Mouse (Mus musculus) gastrocnemius, postnatal 36 days (tissue): ENCODE results near the gene Castor2. TPM values are rescaled to one million over a fixed set of nuclear protein-coding genes. Genes with fewer than 3 reads are reported as not detected.

ENCODE experiments used
- DNase-seq, 2 experiments: peaks; one replicate each; pipeline ENCODE4 v3.0.0; 2022
- intact Hi-C: fragments of 180-260 bp; cut with DNase I; formaldehyde crosslinking; loops from one replicate; pipeline ENCODE4 v1.15.1; 2025
- long read RNA-seq, 2 experiments: library from polyadenylated mRNA; stranded (forward); transcript quantifications; one replicate each; pipeline ENCODE4 v2.0.0; 2021
- total RNA-seq, 2 experiments: library from RNA; stranded (reverse); gene quantifications; 2 replicates each; pipeline ENCODE4 v1.2.3; 2021

Castor2 gene
- 10 to 100 TPM; 37.2 to 47.7 TPM for total RNA-seq
- long read RNA-seq, experiment 1, full-length matches to known transcripts, result 2 of 25 reads
- long read RNA-seq, experiment 1, partial matches to known transcripts, result 0 of 25 reads
- long read RNA-seq, experiment 1, other reads (novel, unspliced or antisense), result 23 of 25 reads
- long read RNA-seq, experiment 2, full-length matches to known transcripts, result 2 of 34 reads
- long read RNA-seq, experiment 2, partial matches to known transcripts, result 0 of 34 reads
- long read RNA-seq, experiment 2, other reads (novel, unspliced or antisense), result 32 of 34 reads

DNA sequence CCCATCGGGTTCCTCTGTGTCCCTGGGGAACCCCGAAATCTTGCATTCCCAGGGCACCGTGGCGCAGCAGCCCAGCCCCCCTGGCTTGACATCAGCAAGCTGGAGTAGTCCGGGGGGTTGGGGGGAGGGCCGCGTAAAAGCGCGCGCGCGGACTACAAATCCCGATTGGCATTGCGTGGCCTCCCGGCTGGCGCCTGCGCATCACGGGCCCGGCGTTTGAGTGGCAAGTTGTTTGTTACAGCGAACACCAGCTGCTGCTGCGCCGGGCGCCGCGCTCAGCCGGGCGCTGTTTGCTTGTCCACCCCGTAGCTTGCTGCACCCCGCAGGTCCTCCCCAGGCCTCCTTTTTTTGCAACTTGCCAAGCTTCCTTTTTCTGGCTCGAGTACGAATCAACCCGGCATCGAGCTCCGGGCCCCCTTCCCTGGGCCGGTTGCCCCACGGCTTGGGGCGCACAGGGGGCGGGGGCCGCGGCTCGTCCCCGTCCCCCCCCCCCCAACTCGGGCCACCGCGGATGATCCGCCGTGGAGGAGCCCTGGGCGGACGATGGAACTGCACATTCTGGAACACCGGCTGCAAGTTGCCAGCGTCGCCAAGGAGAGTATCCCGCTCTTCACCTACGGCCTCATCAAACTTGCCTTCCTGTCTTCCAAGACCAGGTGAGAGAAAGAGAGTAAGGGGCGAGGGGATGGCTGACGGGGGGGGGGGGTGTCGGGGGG is at the start of gene Castor2:
TSS of gene Castor2 (plus strand) at position 216 of the 716 bp plus-strand sequence.
- peak; percentile 90 to 92 for DNase-seq
- intact Hi-C loops, result no loop called here

DNA sequence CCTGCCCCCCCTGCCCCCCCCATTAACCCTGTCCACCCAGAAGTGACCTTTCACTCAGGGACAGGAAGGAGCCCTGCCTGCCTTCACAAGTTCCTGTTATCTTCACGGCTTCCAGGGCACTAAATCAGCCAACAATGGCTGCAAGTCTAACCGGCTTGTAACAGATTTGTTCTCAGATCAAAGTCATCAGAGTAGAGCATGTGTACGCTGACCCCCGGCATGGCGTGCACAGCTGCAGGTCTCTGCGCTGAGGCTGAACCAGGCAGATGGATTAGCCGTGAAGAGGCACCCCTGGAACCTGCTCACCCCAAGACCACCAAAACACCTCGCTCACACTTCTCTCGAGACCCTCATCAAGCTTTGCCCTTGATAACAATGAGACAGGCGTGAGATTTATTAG is 48.8 kb upstream of the Castor2 start:
- intact Hi-C loops, result no loop called here
- DNase-seq, result no peak

DNA sequence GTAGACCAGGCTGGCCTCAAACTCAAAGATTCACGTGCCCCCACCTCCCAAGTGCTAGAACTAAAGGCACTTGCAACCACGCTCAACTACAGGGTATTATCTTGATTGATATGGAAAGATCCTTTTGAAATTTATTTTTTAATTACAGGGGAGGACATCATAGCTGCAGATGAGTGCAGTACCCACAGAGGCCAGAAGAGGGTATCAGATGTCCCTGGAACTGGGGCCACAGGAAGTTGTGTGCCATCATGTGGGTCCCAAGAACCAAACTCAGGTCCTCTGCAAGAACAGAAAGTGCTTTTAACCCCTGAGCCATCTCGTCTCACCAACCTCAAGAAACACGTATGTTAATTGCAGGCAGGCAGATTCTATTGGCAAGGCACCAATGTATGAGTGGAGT is 46.9 kb upstream of the Castor2 start:
- intact Hi-C loops, result no loop called here
- DNase-seq, result no peak

DNA sequence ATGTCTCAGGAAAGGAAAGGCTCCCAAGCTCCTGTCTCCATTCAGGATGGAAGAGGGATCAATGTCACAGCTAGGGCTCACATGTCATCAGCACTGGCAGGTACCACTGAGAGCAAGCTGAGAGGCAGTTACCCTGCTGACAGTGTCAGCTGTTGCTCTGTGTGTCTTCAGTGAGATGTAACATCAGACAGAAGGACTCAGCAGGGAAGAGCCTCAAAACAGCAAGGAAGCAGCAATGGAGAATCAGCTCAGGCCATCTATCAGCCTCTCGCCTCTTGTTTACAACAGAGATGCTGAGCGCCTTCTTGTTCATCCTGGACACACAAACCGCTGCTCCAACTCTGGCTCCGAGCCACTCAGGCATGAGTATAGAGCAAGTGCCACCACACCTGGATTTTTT is 45.0 kb upstream of the Castor2 start:
- DNase-seq, result no peak
- intact Hi-C loops, result no loop called here

DNA sequence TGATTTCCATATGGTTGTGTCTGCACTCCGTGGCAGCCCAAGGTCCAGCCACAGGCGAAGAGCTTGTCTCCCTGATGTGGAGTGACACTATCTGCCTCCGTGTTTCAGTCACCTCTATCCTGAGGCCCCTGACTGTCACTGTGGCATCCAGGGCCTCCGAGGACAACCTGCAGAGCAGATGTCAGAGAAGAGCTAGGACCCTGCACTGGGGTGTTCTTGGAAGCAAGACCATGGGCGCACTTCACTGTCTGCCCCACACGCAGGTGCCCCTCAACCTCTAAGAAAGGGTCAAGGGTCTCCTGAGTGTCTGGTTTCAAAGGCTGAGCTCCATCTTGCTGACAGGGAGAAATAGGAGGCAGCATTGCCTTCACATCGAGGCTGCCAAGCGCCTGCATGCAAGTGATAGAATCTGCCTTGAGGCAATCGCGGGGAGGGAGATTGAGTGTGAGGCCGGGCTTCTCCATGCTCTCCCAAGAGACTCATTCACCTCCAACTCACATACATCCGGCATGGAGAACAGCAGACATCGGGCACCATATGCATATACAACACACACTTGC is 40.6 kb upstream of the Castor2 start:
- intact Hi-C loops, result no loop called here
- DNase-seq, result no peak

DNA sequence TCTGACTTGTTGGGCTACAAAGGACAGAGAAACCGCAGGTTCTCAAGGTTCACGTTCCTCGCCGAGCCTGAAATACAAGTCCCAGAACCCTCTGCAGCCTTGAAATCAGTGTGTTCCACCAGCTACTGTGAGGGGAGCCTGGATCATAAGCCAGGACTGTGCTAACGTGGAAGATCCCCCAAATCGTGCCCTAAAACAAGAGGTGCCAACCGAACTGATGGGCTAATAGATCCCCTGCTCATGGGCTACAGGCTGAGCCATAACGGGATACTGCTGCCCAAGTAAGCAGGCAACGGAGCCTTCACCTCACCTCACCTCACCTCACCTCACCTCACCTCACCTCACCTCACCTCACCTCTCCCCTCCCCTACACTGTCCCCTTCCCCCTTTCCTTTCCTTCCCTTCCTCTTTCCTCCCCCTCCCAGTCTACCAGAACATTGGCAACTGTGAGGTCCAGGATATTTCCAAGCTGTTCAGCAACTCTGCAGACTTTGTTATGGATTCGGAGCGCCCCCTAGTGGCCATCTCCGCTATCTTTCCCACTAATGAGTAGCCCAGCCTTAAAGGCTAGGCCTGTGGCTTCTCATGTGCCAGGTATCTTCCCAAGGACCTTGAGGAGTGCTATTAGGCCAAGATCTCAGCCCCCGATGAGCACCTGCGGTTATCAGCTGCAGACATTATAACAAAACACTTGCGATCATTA is 36.0 kb upstream of the Castor2 start:
- intact Hi-C loops, result loop anchor here (5.0 to 10.0 kb wide), 2 partner anchors 179 to 241 kb away; no protein-coding TSS in a partner anchor

DNA sequence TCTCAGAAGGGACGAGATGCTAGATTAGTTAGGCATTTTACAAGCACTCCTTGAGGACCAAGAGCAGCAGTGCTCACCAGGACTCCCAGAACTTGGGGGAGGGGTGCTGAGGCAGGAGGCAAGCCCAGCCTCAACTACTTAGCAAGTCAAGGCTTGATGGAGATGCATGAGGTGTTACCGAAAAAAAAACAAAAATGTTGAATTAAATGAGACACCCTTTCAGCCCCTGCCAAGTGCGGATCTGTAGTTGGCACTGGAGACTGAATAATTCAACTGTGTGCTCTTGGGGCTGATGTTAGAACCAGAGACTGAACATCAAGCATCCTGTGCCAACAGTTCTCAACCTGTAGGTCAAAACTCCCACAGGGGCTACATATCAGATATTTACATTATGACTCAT is 33.2 kb upstream of the Castor2 start:
- intact Hi-C loops, result loop anchor here (5.0 to 10.0 kb wide), 2 partner anchors 59 to 181 kb away; no protein-coding TSS in a partner anchor
- DNase-seq, result no peak

More for the DNA sequence above, 36.0 kb upstream of the Castor2 start:
- peak; percentile 82 to 83 for DNase-seq

DNA sequence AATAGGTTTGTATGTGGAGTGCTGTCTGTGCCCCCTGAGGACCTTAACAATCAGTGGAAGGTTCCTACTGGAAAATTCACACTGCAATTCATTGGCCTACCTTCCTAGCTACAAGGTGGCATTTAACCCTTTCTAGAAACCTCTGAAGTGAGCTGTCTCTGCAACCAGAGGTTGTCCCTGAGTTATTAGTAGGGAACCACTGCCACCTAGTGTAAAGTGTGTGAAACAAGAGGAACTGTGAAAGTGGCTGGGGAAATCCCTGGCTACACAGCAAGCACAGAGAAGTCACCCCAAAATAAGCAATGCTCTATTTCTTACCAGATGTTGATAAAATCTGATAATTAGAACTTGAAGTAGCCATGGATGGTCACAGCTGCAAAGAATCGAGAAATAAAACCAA is 31.6 kb upstream of the Castor2 start:
- intact Hi-C loops, result loop anchor here (5.0 to 10.0 kb wide), 2 partner anchors 61 to 183 kb away; no protein-coding TSS in a partner anchor
- no peak for DNase-seq

DNA sequence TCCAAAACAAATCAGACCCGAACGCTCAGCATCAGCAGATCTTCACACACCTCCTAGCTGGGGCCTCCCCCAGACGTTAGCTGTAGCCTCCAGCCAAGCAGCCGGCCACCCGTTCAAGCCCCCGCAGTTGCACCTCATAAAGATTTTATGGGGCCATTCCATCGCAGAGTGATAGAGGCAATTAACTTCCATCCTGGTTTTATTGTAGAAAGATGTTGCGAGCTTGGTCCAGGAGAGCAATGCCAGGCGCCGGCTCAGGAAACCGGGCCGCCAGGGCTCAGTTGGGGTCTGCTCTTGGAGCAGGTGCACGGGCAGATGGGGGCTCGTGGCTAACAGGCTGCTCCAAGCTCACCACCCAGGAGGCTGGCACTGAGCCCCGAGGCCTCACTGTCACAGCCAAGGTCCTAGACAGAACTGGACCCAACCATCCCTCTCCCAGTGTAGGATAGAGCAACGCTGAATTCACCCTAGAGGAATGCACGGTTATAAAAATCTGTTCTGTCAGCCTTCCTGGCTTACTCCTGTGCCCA is 25.9 kb upstream of the Castor2 start:
- intact Hi-C loops, result no loop called here
- no peak for DNase-seq

DNA sequence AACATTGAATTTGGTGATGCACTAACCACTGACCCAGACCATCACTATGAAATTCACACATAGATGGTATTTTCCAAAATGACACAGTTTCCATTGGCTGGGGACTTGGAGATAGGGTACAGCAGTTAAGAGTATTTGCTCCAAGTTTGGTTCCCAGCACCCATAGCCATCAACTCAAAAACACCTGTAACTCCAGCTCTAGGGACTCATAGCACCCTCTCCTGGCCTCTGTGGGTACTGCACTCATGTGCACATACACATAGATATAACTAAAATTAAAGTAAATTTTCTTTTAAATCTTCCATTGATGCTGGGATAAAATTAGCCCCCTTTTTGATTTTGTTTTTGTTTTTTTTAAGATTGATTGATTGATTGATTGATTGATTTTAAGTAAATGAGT is 25.1 kb upstream of the Castor2 start:
- DNase-seq, result no peak
- intact Hi-C loops, result no loop called here

DNA sequence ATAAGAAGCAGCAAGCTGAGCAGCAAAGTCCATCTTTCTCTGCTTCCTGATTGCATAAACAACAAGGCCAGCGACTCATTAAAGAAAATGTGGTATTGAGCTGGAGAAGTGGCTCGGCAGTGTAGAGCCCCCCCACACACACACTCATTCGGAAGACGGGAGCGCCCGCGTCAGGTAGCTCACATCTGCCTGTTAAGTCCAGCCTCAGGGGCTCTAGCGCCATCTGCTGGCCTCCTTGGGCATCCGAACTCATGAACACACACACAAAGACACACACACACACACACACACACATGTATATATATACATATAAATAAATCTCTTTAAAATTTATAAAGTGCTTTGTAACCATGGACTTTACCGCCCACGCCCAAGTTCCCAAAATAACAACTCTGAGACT is 23.3 kb upstream of the Castor2 start:
- intact Hi-C loops, result no loop called here
- no peak for DNase-seq

DNA sequence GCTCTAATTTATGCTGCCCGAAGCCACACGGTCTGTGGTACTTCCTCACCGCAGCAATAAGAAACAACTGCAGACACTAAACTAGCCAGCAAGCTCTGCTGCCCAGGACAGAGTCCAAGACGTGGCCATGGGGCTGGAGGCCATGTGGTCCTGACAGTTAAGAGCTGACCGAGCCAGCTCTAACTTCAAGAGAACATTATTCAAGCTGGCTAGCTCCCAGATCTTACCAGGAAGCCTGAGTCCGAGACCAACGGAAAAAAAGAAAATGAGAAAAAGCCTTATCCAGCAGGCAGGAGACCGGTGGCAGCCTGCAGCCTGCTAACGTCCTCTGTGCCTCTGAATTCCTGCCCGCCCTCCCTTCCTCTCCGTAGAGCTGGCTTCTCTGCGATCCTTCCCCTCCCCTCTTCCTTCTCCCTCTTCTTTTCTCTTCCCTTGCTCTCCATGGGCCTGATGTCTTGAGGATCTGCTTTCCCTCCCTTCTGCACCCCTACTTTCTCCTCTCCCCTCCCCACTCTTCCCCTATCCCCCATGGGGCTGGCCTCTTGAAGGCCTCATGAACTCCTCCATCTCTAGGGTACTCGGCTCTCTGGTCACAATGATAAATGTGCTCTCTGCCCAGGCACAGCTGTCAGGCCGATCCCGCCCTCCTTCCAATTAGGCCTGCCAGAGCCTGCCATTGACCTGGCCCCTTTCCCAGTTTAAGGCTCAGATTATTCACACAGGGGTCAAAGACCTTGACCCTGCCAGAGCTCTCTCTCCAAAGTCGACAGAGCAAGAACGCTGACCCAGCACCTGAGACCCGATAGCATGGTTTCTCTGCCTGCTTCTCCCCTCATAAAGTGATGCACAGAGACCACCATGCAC is 18.6 kb upstream of the Castor2 start:
- intact Hi-C loops, result no loop called here
- DNase-seq, result peak; percentile 38 to 49

DNA sequence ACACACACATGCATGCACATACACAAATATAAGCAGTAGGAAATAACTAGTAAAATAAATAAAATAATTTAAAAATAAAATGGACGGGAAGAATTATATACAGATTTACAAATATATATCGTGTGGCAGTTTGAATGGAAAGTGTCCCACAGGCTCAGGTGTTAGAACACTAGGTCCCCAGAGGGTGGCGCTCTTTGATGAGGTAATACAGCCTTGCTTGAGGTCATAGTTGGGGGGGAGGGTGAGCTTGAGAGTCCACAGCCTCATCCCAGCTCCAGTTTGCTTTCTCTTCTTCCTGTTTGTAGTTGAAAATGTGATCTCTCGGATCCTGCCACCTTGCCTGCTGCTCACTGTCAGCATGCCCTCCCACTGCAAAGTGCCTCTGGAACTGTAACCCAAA is 14.3 kb upstream of the Castor2 start:
- intact Hi-C loops, result no loop called here
- no peak for DNase-seq

DNA sequence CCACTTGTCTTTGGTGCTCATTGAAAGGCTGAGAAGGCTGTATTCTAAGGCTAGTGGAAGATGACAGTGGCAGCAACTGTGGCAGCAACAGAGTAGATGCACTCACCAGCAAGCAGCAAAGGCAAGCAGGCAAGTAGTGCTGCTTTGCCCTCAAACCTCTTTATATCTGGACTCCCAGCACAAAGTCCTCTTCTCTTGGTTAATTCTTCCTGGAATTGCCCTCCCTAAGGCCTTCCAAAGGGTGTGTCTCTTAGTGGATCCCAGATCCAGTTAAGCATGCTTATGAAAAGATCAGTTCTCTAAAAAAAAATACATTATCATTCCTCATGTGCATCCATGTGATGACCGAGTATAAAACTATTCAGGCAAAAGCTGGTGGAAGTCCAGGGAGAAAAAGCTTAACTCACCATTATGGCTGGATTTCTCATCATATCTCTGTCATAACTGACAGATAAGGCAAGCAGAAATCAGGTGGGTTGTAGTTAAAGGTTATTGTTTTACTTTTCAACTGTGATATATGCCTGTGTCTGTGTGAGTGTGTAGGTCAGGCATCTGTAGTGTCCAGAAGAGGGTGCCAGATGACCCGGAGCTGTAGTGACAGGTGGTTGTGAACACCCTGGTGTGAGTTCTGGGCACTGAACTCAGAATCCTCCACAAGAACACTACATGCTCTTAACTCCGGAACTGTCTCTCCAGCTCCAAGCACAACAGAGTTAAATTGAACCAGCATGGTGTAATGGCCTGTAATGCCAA is 13.4 kb upstream of the Castor2 start:
- intact Hi-C loops, result no loop called here
- DNase-seq, result no peak

DNA sequence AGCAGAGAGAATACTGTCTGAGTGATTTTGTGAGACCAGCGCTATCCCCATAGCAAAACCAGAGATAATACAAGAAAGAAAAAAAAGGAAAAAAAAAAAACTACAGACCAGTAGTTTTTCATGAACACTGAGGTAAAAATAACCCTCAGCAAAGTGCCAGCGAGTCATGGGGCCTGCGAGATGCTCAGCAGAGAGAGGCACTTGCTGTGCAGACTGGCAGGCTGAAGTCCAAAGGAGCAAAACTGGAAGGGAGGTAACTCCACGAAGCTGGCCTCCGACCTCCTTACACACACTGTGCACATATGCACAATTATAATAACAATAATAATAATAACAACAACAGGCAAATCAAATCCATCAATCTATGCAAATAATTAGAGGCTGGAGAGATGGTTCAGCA is 12.3 kb upstream of the Castor2 start:
- intact Hi-C loops, result no loop called here
- no peak for DNase-seq

DNA sequence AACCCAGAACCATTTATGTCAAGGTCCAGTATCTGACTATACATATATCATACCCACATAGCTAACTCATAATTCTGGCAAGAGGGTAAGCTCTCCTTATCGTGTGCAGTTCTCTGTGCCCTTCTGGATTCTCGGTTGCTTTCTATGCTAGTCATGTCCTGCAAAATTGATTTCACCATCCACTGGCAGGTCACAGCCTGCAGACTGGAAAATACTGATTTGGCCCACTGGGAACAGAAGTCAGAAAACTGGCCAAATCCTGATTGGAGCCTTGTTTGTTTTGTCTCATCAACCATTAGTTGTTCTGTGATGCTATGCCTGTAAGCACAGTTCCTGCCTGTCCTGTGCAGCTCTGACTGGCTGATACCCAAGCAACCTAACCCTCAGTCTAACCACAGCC is 3.7 kb upstream of the Castor2 start:
- no peak for DNase-seq
- intact Hi-C loops, result no loop called here

DNA sequence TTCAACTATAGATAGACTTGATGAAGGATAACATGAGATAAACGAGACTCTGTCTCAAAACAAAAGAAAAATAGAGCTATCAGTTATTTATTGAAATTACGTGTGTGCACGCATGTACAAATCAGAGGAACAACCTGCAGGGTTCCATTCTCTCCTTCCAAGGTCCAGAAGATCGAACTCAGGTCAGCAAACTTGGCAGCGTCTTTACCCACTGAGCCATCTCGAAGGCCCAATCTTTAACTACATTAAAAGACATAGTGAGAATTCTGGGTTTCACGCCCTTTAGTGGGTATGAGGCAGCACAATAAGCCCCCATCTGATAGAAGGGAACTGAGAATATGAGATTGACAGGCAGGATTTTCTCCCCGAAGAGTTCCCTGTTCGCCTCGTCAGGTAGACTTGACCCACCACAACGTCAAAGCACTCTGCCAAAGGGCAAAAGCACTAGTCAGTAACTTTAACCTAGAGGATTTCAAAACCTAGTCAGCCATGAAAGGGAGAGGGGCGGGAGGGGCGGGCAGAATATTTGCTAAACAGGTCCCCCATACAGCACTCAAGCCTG is 1.1 kb upstream of the Castor2 start:
- DNase-seq, result no peak
- intact Hi-C loops, result no loop called here

DNA sequence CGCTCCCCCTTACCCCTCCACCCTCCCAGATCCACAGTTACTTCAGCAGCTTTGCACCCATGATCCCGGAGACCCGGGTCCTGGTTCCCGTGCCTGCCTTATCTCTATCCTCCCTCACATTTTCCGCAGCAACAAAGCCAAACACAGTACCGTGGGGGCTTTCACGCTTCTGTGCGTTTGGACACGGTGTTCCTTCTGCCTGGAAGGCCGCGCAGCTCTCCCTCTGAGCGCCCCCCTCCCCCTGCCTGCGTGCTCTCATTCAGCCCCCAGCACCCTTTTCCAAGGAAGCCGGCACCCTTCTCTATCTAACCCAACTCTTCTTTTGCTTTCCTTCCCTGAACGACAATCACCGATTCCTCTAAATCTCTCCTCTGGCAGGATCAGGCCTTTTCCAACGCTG is 535 bp upstream of the Castor2 start:
- intact Hi-C loops, result no loop called here
- DNase-seq, result no peak

DNA sequence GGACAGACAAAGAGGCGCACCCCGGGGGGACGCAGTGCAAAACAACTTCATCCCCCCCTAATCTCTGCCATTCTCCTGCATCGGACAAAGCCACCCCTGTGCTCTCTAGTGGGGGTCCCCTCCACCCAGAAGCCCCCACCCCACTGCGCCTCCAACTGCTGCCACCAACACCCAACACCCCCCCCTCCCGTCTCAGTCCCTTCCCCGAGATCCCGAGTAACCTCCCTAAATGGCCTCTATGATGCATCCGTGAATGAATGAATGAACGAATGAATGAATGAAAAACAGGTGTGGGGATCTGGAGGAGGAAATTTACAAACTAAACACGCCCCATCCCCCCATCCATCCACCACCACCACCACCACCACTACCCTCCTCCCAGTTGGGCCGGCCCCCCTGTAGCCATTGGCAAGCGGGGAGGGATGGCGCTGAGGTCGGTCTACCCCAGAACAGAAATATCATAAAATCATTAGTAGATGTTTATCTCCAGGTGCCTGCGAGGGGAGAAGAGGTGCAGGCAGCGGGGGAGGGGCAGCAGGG is 791 bp downstream of the Castor2 start:
- intact Hi-C loops, result no loop called here
- DNase-seq, result no peak
